Mouse (Mus musculus) hindbrain, embryonic 11.5 days (tissue): Measurements from ENCODE around the gene Megf6. TPM values are rescaled to one million over a fixed set of nuclear protein-coding genes. Genes with fewer than 3 reads are reported as not detected.
A peak's percentile ranks its signal among the peaks of the same experiment; 100 is the strongest.

Experiments used
- ATAC-seq: fragments of 200-750 bp; cut with Nextera tagmentation; 2 replicates; pipeline ENCODE4 v1.8.0; 2017; ENCODE audit warnings: mild to moderate bottlenecking, moderate TSS enrichment, moderate library complexity; ENCODE audit not compliant: low FRiP score
- DNase-seq: peaks from one replicate; pipeline ENCODE4 v3.0.0-alpha.2; 2015; ENCODE audit warnings: low spot score
- H3K27ac ChIP-seq: fragments of 300-500 bp; sonication (generic); 2 replicates; pipeline ENCODE4 v1.5.1; 2014; ENCODE audit warnings: mild to moderate bottlenecking, low read depth, low read length
- H3K27me3 ChIP-seq: fragments of 300-500 bp; sonication (generic); 2 replicates; pipeline ENCODE4 v1.6.1; 2014; ENCODE audit warnings: mild to moderate bottlenecking, low read length, moderate library complexity, mixed read lengths; ENCODE audit not compliant: control insufficient read depth, insufficient read depth
- H3K36me3 ChIP-seq: fragments of 300-500 bp; sonication (generic); 2 replicates; pipeline ENCODE4 v1.6.1; 2014; ENCODE audit warnings: mild to moderate bottlenecking, low read length, moderate library complexity, mixed read lengths; ENCODE audit not compliant: control insufficient read depth, insufficient read depth
- H3K4me1 ChIP-seq: fragments of 300-500 bp; sonication (generic); replicated peaks from 2 replicates; pipeline ENCODE4 v1.6.1; 2014; ENCODE audit warnings: low read length, mixed read lengths; ENCODE audit not compliant: control insufficient read depth, insufficient read depth
- H3K4me2 ChIP-seq: fragments of 300-500 bp; sonication (generic); replicated peaks from 2 replicates; pipeline ENCODE4 v1.6.1; 2014; ENCODE audit warnings: mild to moderate bottlenecking, low read depth, low read length
- H3K4me3 ChIP-seq: fragments of 300-500 bp; sonication (generic); 2 replicates; pipeline ENCODE4 v1.5.1; 2014; ENCODE audit warnings: low read depth, low read length
- H3K9ac ChIP-seq: fragments of 300-500 bp; sonication (generic); 2 replicates; pipeline ENCODE4 v1.6.1; 2014; ENCODE audit warnings: low read depth, low read length
- H3K9me3 ChIP-seq: fragments of 300-500 bp; sonication (generic); 2 replicates; pipeline ENCODE4 v1.6.1; 2016; ENCODE audit warnings: low read length; ENCODE audit not compliant: control insufficient read depth
- WGBS: fragments of 180-500 bp; shearing (Covaris S2); extraction: QIAGEN DNeasy Blood & Tissue Kit; methylation state at CpG from one replicate; pipeline ENCODE4 v1.1.7; 2014; 5-methylcytosine and 5-hydroxymethylcytosine counted together
- polyA plus RNA-seq: library from polyadenylated mRNA; unstranded; fragments of >200 nt; fragmentation: Nextera tagmentation; extraction: Ambion mirVana; gene quantifications from 2 replicates; pipeline ENCODE4 v1.2.1, GENCODE M21; 2014

Megf6 gene
- polyA plus RNA-seq, 1 experiment from 2014 or later = 18.2 TPM

DNA sequence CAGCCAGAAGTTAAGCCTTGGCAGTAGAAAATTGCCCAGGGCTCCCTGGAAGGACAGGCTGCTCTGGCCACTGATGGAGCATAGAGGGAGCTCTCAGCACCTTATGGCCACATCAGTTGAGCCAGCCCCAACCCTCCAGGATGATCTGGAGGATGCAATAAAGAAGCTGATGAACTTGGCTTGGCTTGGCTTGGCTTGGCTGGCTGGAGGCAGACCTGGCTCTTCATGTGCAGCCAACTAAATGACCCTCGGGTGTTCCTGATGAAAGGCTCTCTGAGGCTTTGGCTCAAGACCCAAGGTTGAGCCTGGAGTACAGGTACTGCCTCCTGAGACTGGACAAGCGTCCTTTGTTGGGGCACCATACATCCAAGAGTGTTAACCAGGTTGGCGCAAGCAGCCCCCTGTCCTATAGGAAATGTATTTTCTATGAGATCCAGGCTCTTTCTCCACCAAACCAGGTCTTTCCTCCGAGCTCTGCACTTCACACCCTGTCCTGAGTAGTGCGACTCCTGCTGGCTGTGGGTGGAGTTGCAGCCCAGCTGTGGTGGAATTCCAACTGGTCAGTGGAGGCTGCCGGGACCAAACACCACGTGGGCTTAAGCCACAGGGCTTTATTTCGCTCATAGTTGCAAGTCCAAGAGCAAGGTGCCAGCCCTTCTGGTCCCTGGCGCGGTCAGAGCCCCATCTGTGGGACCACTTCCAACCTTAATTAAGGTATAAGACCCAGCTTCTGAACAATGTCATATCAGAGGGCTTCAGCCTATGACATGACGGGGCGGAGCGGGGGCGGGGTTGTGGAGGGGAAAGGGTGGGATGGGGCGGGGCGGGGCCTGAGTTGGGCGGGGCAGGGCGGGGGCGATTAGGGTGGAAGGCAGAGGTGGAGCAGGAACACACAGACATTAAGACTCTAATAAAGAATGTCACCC lies 75.8 kb downstream of the Megf6 start:
- no peak overlapping the region for H3K4me3 ChIP-seq
- H3K36me3 ChIP-seq = no peaks in the 10 kb centered on the region
- peak; percentile 36 for ATAC-seq
- peak overlapping the region; percentile 32 for H3K4me2 ChIP-seq
- no peak overlapping the region for H3K27ac ChIP-seq
- H3K4me1 ChIP-seq = peaks cover 5% of the 10 kb centered on the region; the same call in 1 of the 2 replicates
- peak; percentile 96 for DNase-seq
- no peaks in the 10 kb centered on the region for H3K27me3 ChIP-seq
- 11% methylated on average over 14 of the region's 19 CpGs for WGBS
- no peak overlapping the region for H3K9ac ChIP-seq
- no peaks in the 10 kb centered on the region for H3K9me3 ChIP-seq

DNA sequence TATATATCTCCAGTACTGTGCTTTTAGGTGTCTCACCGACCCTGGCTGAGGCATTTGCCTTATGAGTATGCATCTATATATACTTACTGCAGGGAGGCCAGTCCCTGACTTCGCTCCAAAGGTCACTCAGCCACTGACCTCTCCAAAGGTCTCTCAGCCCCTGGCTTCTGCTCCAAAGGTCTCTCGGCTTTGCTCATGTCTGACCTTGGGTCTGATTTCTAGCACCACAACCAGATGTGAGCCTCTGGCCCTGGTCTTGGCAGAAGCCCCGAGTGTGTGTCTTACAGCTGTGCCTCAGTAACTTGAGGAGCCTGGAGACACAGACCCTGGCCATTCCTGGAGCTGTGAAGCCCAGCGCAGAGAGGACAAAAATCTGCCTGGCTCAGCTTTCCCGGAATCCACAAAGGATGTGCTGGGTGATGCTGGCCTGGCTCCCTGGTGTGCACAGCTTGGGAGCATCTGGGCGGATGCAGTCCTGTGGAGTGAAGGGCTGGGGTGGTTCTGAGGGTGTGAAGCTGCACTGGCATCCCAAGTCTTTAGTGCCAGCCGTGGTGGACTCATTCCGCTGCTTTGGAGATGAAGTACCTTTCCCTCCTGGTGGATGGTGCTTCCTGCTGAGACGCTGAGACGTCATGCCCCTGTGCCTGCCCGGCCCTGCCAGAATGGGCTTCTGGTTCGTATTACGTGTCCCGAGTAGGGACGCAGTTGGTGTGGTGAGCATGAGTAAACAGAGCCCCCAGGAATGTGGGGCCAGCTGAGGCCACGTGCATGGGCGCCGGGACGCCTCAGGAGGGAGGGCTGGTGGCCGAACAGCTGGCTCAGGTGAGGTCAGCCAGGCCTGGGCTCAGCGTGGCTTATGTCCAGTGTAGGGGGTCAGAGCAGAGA lies 76.9 kb downstream of the Megf6 start:
- Histone ChIP-seq H3K4me3 (no peak overlapping the region), H3K36me3 (no peaks in the 10 kb centered on the region), H3K27ac (no peak overlapping the region), H3K4me2 (no peak overlapping the region), H3K27me3 (no peaks in the 10 kb centered on the region), H3K9ac (no peak overlapping the region), H3K4me1 (peaks cover 5% of the 10 kb centered on the region; the same call in 1 of the 2 replicates), H3K9me3 (no peaks in the 10 kb centered on the region)
- no peak for ATAC-seq
- WGBS = 35% methylated on average over 22 of the region's 22 CpGs
- DNase-seq = no peak

DNA sequence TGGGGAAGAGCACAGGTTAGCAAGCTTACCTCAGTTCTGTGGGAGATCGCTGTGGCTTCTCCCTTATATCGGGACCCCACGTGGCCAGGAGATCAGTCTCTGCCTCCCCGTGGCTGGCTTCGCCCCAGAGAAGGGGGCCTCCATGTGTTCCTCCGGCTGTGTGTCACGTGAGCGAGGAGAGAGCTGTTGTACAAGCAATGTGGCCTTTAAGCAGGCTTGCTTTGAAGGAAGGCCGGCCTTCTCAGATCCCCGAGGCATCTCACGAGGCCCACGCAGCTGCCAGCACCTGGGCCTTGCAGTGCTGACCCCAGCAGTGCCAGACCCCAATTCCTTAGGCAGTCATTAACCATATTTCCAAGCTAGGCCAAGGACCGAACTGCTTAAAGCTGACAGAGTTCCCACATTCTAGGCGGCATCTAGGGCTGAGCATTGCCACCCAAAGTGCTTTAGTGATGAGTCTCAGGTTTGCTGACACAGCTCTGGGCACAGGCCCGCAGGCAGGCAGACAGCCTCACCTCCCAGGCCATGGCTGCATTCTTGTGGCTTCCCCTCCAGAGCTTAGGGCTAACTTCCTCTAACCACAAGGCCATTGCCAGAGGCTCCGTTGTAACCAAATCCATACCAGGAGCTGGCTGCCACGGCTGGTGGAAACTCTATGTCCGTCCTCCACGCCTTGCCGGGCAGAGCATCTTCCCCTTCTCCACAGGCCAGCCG lies 77.7 kb downstream of the Megf6 start:
- Histone ChIP-seq H3K27ac (no peak overlapping the region), H3K9me3 (no peaks in the 10 kb centered on the region), H3K27me3 (no peaks in the 10 kb centered on the region), H3K4me3 (no peak overlapping the region), H3K36me3 (no peaks in the 10 kb centered on the region), H3K4me1 (peaks cover 5% of the 10 kb centered on the region; the same call in 1 of the 2 replicates), H3K9ac (no peak overlapping the region), H3K4me2 (no peak overlapping the region)
- ATAC-seq (no peak), DNase-seq (no peak)
- 66% methylated on average over 21 of the region's 21 CpGs for WGBS

DNA sequence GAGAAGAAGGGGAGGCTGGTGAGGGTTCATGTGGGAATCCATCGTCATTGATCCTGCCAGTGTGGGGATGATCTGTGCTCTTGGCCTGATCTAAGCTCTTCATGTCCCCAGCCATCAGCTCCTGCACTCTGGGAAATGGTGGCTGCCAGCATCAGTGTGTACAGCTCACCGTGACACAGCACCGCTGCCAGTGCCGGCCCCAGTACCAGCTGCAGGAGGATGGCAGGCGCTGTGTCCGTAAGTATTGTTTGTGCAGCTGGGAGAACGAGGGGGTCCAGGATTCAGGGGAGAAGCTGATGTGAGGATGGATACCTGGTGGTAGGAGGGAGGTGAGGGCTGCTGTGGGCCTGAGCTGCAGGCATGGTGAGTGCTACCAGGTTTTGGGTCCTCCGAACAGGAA lies 78.8 kb downstream of the Megf6 start:
- ATAC-seq = no peak
- no peak for DNase-seq
- Histone ChIP-seq H3K4me2 (no peak overlapping the region), H3K27me3 (no peaks in the 10 kb centered on the region), H3K36me3 (no peaks in the 10 kb centered on the region), H3K4me1 (peaks cover 5% of the 10 kb centered on the region; the same call in 1 of the 2 replicates), H3K27ac (no peak overlapping the region), H3K9me3 (no peaks in the 10 kb centered on the region), H3K9ac (no peak overlapping the region), H3K4me3 (no peak overlapping the region)
- 68% methylated on average over 8 of the region's 8 CpGs for WGBS

DNA sequence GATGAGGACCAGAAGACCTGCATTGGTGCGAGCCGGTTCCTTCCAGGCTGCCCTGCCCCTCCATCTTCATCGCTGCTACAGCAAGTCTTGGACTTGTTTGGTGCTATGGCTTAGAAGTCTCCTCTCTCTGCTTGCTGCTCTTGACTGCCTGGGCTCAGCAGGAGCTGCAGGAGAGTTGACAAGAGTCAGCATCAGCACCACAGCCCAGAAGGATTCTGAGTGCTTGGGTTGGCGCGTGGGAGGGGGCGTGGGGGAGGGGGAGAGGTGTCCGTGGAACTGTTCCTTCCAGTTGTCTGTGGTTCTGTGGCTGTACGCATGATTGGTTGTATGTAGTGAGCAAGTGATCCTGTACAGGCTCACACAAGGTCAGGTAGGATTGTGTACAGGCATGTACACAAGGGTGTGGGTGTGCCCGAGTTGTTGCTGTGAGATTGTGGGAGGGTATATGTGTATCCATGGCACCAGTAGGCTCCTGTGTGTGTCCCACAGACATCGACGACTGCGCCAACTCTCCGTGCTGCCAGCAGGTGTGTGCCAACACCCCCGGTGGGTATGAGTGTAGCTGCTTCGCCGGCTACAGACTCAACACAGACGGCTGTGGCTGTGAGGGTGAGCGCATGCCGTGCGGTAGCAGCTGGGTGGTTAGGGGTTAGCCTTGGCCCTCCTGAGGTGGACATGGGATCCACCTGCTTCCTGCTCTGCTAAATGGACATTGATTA lies 82.2 kb downstream of the Megf6 start:
- no peak for ATAC-seq
- Histone ChIP-seq H3K27ac (no peak overlapping the region), H3K4me3 (no peak overlapping the region), H3K9me3 (no peaks in the 10 kb centered on the region), H3K9ac (no peak overlapping the region), H3K4me1 (peaks cover 3% of the 10 kb centered on the region; the same call in 1 of the 2 replicates), H3K36me3 (no peaks in the 10 kb centered on the region), H3K4me2 (no peak overlapping the region), H3K27me3 (no peaks in the 10 kb centered on the region)
- no peak for DNase-seq
- WGBS = 93% methylated on average over 20 of the region's 20 CpGs

DNA sequence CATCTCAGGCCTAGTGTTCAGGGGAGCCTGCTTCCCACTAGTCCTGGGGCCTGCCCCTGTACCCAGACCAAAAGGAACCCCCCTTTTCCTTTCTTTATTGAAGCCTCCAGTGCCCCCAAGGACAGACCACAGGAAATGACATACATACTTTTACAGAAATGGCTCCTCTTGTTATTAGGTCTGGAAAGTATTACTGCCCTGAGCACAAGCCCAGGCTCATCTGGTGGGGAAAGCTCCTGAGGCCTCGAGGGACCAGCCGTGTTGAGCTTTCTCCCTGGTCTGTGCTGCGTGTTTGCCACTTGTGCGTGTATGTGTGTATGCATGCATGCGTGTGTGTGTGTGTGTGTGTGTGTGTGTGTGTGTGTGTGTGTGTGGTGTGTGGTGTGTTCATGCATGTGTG lies 90.2 kb downstream of the Megf6 start:
- DNase-seq (no peak), ATAC-seq (no peak)
- WGBS = 81% methylated on average over 5 of the region's 5 CpGs
- Histone ChIP-seq H3K36me3 (no peaks in the 10 kb centered on the region), H3K4me2 (no peak overlapping the region), H3K4me1 (no peaks in the 10 kb centered on the region), H3K27me3 (no peaks in the 10 kb centered on the region), H3K9me3 (no peaks in the 10 kb centered on the region), H3K9ac (no peak overlapping the region), H3K27ac (no peak overlapping the region), H3K4me3 (no peak overlapping the region)

DNA sequence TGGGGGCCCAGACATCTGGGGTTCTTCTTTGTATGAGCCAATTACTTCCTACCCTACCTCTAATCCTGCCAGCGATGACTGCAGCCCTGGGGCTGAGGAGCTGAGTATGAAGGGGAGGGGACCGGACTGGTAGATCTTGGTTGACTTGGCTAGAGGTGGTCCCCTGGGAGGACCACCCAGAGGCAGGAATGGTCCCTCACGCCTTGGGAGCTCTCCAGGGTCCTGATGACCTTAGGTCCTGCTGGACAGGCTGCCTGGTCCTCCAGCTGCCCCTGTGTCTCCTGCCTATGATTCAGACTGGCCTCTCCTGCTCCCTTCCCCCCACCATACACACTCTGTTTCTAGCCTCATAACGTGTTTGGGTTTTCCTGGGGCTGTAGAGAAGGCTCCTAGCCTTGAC lies 91.5 kb downstream of the Megf6 start:
- ATAC-seq (no peak), DNase-seq (no peak)
- 56% methylated on average over 4 of the region's 4 CpGs for WGBS
- Histone ChIP-seq H3K36me3 (no peaks in the 10 kb centered on the region), H3K9ac (no peak overlapping the region), H3K27ac (no peak overlapping the region), H3K9me3 (no peaks in the 10 kb centered on the region), H3K4me3 (no peak overlapping the region), H3K4me2 (no peak overlapping the region), H3K27me3 (no peaks in the 10 kb centered on the region), H3K4me1 (no peaks in the 10 kb centered on the region)

DNA sequence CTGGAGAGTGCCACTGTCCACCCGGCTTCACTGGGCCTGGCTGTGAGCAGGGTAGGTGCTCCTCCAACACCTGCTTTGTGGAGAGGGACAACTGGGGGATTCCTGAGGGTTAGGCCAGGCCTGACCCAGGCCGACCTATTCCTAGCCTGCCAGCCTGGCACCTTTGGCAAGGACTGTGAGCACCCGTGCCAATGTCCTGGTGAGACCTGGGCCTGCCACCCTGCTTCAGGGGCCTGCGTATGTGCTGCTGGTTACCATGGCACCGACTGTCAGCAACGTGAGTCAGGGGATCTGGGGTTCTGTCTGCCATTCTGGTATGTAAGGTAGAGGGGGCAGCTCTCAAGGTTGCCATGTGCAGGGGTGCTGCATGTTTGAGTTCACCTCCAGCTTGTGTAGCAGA lies 97.0 kb downstream of the Megf6 start:
- 84% methylated on average over 6 of the region's 6 CpGs for WGBS
- Histone ChIP-seq H3K36me3 (no peaks in the 10 kb centered on the region), H3K4me3 (no peak overlapping the region)

More for the DNA sequence above, 97.0 kb downstream of the Megf6 start:
- DNase-seq = no peak
- Histone ChIP-seq H3K9me3 (no peaks in the 10 kb centered on the region), H3K27me3 (no peaks in the 10 kb centered on the region), H3K4me1 (no peaks in the 10 kb centered on the region), H3K4me2 (no peak overlapping the region), H3K27ac (no peak overlapping the region), H3K9ac (no peak overlapping the region)
- no peak for ATAC-seq
